Mouse (Mus musculus): ENCODE measurements around the gene Mex3d.
A peak's percentile ranks its signal among the peaks of the same experiment; 100 is the strongest.

The Mex3d gene

DNA sequence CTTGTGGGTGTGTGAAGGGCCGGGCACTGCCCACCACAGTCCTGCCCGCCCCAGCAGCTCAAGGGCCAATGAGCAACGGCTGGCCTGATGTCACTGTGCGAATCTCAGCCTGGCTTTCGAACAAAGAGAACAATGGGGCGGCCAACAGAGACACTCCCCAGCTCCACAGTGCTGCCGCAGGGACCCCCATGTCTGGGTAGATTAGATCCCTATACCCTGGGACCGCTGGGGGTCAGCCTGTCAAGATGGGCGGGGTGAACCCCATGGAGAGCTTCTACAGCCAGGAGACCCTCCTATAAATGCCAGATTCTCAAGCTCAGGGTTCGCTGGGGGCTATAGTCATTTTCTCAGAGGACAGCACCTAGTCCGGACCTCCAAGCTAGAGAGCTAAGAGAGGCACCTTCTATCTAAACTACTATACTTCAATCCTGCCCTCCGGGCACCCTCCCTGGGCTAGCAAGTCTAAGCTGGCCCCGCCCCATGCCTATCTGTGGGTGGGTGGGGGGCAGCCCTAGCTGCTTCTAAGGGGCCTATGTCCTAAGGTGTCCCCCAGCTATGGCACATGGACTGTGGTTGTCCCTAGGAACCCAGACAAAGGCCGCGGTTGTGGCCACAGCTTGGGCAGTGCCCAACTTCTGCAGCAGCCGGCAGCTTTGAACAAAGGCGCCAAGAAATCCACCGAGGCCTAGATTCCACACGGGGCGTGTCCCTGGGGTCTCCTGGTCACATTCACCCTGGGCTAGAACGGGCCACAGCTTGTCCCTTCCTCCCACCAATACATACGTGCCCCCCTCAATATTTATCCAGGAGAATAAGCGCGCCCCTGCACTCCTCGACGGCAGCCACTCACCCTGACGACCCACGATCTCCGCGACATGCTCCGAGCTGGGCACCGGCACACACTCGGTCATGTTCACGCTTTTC, 1.4 kb downstream of the Mex3d start:
- DNase-seq (ENCODE audit: low read depth) = no peak

- no peak for DNase-seq (ENCODE audit: low read depth)
These were observed 2.1 kb downstream of the Mex3d start for GRCm38 (mm10) chr10:80385310-80385709.

- no peak for DNase-seq (ENCODE audit: low read depth)
These were observed 2.8 kb downstream of the Mex3d start for GRCm38 (mm10) chr10:80384709-80385108.

GRCm38 (mm10) chr10:80384115-80384639, 3.3 kb downstream of the Mex3d start:
- DNase-seq (ENCODE audit: low read depth) = no peak

GRCm38 (mm10) chr10:80383431-80383830, 4.0 kb downstream of the Mex3d start:
- no peak for DNase-seq (ENCODE audit: low read depth)

DNA sequence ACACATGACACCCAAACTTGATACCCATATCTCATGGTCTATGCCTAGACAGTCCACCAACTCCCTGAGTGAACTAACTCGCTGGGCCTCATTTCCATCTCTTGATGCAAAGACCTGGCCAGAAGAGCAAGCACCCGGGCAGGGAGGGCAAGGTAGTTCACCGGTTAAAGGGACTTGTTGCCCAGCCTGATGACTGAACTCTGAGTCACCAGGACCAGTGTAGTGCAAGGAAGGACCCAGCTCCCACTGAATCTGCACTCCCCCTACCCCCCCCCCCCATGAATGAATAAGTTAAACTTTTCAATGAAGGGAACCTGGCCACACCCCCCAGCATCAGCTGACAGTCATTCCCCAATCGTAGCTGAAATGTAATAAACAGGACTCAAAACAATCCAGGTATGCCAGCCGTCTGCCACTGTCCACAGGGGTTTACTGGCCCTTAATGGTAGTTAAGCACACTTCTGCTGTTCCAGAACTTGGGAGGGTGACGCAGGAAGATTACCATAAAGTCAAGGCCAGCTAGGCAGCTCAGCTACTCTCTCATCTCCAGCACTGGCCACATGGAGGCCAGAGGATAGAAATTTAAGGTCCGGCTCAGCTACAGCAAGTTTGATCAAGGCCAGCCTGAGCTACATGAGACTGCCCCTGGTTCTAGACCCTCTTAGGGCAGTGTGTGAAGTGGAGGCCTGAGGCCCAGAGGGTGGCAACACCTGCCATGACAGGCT, 4.7 kb downstream of the Mex3d start:
- DNase-seq (ENCODE audit: low read depth) = no peak

DNA sequence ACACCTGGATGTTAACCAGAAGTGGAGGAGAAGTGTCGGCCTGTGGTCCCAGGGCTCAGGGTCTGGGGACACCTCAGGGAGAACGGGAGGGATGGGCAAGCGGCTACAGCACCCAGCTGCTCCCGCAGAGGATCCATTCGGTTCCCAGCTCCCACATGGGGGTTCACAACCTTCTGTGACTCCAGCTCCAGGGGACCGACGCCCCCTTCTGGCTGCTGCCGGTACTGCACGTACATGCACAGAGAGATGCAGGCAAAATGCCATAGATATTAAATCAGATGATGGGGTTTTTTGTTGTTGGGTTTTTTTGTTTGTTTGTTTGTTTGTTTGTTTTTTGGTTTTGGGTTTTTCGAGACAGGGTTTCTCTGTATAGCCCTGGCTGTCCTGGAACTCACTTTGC, 9.7 kb downstream of the Mex3d start:
- no peak for DNase-seq (ENCODE audit: low read depth)

DNA sequence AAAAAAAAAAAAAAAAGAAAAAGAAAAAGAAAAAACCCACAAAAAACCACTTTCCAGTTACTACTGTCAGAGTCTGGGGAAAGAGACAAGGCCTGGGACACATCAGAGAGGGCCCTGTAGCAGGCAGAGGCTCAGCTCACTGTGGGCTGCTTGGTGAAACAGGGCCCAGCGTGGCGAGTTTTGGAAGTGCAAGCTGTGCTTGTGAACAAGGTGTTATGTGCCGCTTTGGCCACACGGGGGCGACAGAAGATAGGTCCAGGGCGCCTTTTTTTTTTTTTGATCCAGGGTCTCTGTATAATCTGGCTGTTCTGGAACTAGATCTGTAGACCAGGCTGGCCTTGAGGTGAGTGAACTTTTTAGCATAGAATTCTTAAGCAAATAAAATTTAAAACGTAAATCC, 11.3 kb downstream of the Mex3d start:
- DNase-seq (ENCODE audit: low read depth) = peak; percentile 65

DNA sequence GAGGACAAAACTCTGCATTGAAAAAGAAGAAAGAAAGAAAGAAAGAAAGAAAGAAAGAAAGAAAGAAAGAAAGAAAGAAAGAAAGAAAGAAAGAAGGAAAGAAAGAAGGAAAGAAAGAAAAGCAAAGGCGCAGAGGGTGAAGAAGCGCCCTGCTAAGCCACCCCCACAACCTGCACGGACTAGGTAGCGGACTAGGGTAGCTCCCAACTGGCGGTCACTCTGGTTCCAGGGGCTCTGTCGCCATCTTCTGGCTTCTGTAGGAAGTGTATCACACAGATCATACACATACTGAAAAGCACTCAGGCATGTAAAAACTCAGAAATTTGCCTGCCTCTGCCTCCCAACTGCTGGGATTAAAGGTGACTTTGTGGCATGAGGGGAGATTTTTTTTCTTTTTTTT, 13.4 kb downstream of the Mex3d start:
- DNase-seq (ENCODE audit: low read depth) = no peak

DNA sequence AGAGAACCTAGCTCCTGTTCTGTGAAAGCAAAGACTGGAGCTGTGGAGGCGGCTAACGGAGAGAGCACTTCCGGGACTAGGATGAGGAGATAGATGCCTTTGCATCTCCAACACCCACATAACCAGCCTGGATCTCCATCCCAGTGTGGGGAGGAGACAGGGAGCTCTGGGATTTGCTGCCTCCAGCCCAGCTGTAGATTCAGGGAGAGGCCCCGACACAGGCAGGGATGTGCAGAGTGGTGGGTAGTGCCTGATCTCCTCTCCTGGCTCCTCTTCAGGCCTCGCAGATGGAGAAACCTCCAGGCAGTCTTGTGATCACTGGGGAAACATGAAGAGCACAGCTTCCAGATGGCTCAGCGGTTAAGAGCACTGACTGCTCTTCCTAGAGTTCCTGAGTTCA, 14.8 kb downstream of the Mex3d start:
- no peak for DNase-seq (ENCODE audit: low read depth)

DNA sequence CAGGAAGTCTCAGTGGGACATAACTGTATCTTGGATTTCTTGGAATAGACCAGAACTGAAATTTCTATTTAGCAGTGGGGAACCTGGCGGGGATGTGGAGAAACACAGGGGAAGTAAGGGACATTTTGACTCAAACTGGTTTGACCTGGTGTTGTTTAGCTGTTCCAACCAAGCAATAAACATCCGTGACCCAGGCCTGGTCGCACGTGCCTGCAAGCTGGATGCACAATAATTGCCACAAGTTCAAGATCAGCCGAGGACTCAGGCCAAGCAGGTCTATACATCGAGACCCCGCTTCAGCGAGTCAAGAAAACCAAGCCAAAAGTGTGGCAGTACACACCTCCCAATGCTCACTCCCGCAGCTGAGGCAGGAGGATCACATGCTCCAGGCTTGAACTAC, 15.5 kb downstream of the Mex3d start:
- DNase-seq (ENCODE audit: low read depth) = no peak

DNA sequence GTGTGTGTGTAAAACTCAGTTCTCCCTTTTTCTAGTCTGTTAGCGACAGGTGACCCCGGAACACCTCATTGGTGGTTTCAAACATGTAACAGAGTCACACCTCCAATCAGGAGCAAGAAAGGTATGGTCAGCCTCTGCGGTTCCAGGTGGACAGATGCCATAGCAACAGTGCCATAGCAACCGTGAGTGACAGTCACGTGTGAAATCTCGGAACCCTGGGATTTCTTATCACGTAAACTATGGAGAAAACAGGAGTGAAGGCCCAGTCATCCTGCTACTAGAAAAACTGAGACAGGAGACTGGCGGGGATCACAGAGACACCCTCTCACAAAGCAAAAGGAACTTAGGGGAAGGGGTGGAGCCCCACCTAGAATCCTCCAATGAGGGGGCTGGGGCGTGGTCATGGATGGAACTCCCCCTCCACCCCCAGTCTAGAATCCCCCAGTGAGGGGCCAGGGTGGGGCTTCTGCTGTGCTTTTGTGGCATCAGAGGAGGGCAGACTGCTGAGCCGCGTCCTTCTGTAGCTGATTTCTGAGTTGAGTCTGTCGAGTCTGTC, 16.0 kb downstream of the Mex3d start:
- DNase-seq (ENCODE audit: low read depth) = peak; percentile 57

GRCm38 (mm10) chr10:80369995-80370747, 17.3 kb downstream of the Mex3d start:
- no peak for DNase-seq (ENCODE audit: low read depth)

DNA sequence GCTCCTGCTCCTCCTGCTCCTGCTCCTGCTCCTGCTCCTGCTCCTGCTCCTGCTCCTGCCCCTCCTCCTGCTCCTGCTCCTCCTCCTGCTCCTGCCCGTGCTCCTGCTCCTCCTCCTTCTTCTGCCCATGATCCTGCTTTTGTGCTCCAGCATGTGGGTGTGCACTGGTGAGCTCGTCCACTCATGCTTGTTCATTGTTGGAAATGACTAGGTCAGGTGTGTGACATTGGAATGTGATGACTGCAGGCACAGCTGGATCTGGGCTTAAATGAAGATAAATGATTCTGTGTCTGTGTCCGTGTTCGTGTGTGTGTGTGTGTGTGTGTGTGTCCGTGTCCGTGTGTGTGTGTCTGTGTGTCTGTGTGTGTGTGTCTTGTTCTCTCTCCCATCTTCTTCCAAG, 19.1 kb downstream of the Mex3d start:
- DNase-seq (ENCODE audit: low read depth) = no peak

GRCm38 (mm10) chr10:80367954-80368353, 19.5 kb downstream of the Mex3d start:
- DNase-seq (ENCODE audit: low read depth) = no peak

- DNase-seq (ENCODE audit: low read depth) = no peak
These were observed 21.7 kb downstream of the Mex3d start for GRCm38 (mm10) chr10:80365736-80366135.

GRCm38 (mm10) chr10:80363734-80364133, 23.7 kb downstream of the Mex3d start:
- no peak for DNase-seq (ENCODE audit: low read depth)

DNA sequence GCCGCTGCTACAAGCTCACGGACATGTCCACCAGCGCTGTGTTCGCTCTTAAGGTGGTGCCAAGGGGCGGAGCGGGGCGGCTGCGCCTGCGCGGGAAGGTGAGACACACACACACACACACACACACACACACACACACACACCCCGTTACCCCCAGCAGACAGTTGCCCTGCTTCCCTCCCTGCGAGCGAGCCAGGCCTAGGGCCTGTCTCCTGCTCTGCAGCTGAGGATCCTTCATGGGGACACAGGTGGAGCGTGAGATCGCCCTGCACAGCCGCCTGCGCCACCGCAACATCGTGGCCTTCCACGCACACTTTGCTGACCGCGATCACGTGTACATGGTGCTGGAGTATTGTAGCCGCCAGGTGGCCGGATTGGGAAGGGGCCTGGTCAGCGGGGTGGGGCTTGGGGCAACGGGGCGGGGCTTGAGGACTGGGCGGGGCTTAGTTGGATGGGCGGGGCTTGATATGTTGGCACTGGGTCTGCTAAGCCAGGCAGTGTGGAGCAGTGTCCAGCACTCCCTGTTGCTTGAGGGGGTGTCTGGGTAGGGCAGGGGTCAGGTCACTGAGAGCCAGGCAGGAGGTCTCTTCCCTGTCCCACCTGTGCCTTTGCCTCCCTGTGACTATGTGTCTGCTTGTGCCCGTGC, 29.3 kb downstream of the Mex3d start:
- DNase-seq (ENCODE audit: low read depth) = no peak

DNA sequence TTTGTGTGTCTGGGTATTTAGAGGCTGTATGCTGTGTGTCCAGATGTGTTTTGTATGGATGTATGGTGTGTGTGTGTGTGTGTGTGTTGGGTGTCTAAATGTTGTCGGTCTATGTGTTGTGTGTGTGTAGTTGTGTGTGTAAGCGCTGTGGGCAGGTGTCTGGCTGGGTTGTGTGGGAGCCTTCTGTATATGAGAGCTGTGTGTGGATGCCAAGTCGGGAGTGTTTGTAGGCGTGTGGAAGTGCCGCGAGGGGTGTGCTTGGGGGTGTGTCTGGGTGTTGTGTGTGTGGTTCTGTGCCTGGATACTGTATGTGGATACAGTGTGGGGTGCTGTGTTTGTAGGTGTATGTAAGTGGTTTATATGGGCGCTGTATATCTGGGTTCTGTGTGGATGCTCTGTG, 30.1 kb downstream of the Mex3d start:
- no peak for DNase-seq (ENCODE audit: low read depth)

GRCm38 (mm10) chr10:80356737-80357136, 30.7 kb downstream of the Mex3d start:
- DNase-seq (ENCODE audit: low read depth) = no peak

GRCm38 (mm10) chr10:80356001-80356682, 31.3 kb downstream of the Mex3d start, which contains the start of gene Plk5:
Gene Plk5 (plus strand): TSS chr10:80356459.
- no peak for DNase-seq (ENCODE audit: low read depth)

Data from fibroblast of lung, adult 2 months (primary cell).